Mouse (Mus musculus) midbrain, postnatal 0 days (tissue): ENCODE data around the gene 1810049J17Rik. TPM values are rescaled to one million over a fixed set of nuclear protein-coding genes. Genes with fewer than 3 reads are reported as not detected.

ENCODE experiments used
- ATAC-seq: fragments of 200-750 bp; cut with Nextera tagmentation; 2 replicates; pipeline ENCODE4 v1.8.0; 2017; ENCODE audit warnings: moderate number of reproducible peaks, mild to moderate bottlenecking, moderate TSS enrichment, moderate library complexity; ENCODE audit not compliant: low FRiP score
- DNase-seq: peaks from one replicate; pipeline ENCODE4 v3.0.0-alpha.2; 2015; ENCODE audit warnings: low spot score
- H3K27ac ChIP-seq: fragments of 300-500 bp; sonication (generic); 2 replicates; pipeline ENCODE4 v1.5.1; 2014; ENCODE audit warnings: low read depth, mild to moderate bottlenecking, low read length, mixed read lengths
- H3K27me3 ChIP-seq: fragments of 300-500 bp; sonication (generic); 2 replicates; pipeline ENCODE4 v1.6.1; 2014; ENCODE audit warnings: low read length, control low read depth, mixed read lengths; ENCODE audit not compliant: insufficient read depth
- H3K36me3 ChIP-seq: fragments of 300-500 bp; sonication (generic); 2 replicates; pipeline ENCODE4 v1.6.1; 2014; ENCODE audit warnings: low read length, control low read depth, mixed read lengths; ENCODE audit not compliant: insufficient read depth
- H3K4me1 ChIP-seq: fragments of 300-500 bp; sonication (generic); 2 replicates; pipeline ENCODE4 v1.6.1; 2014; ENCODE audit warnings: mild to moderate bottlenecking, control low read depth, antibody characterized with exemption, low read length, mixed read lengths; ENCODE audit not compliant: insufficient read depth
- H3K4me2 ChIP-seq: fragments of 300-500 bp; sonication (generic); 2 replicates; pipeline ENCODE4 v1.6.1; 2014; ENCODE audit warnings: low read depth, mild to moderate bottlenecking, low read length, mixed read lengths; ENCODE audit not compliant: poor library complexity, severe bottlenecking
- H3K4me3 ChIP-seq: fragments of 300-500 bp; sonication (generic); 2 replicates; pipeline ENCODE4 v1.5.1; 2014; ENCODE audit warnings: low read depth, mild to moderate bottlenecking, low read length, moderate library complexity
- H3K9ac ChIP-seq: fragments of 300-500 bp; sonication (generic); replicated peaks from 2 replicates; pipeline ENCODE4 v1.6.1; 2014; ENCODE audit warnings: mild to moderate bottlenecking, low read length, moderate library complexity, mixed read lengths; ENCODE audit not compliant: poor library complexity, severe bottlenecking
- H3K9me3 ChIP-seq: fragments of 300-500 bp; sonication (generic); 2 replicates; pipeline ENCODE4 v1.6.1; 2016; ENCODE audit warnings: low read length, control low read depth
- CTCF ChIP-seq: IDR thresholded peaks from 2 replicates; pipeline ENCODE4 v1.5.1; 2016; ENCODE audit warnings: antibody characterized with exemption, mild to moderate bottlenecking
- WGBS: fragments of 180-500 bp; shearing (Covaris S2); extraction: QIAGEN DNeasy Blood & Tissue Kit; methylation state at CpG from one replicate; pipeline ENCODE4 v1.1.7; 2014; 5-methylcytosine and 5-hydroxymethylcytosine counted together
- polyA plus RNA-seq: library from polyadenylated mRNA; unstranded; fragments of >200 nt; fragmentation: Nextera tagmentation; extraction: Ambion mirVana; gene quantifications from 2 replicates; pipeline ENCODE4 v1.2.1, GENCODE M21; 2015
- total RNA-seq: library from RNA; depleted of rRNA; stranded (reverse); fragments of >200 nt; gene quantifications from 2 replicates; pipeline ENCODE4 v1.2.3, GENCODE M21; 2014; rRNA removed

Gene 1810049J17Rik
- total RNA-seq (not detected in 2 replicates), polyA plus RNA-seq (0.96 and 1.9 TPM in 2 replicates)

DNA sequence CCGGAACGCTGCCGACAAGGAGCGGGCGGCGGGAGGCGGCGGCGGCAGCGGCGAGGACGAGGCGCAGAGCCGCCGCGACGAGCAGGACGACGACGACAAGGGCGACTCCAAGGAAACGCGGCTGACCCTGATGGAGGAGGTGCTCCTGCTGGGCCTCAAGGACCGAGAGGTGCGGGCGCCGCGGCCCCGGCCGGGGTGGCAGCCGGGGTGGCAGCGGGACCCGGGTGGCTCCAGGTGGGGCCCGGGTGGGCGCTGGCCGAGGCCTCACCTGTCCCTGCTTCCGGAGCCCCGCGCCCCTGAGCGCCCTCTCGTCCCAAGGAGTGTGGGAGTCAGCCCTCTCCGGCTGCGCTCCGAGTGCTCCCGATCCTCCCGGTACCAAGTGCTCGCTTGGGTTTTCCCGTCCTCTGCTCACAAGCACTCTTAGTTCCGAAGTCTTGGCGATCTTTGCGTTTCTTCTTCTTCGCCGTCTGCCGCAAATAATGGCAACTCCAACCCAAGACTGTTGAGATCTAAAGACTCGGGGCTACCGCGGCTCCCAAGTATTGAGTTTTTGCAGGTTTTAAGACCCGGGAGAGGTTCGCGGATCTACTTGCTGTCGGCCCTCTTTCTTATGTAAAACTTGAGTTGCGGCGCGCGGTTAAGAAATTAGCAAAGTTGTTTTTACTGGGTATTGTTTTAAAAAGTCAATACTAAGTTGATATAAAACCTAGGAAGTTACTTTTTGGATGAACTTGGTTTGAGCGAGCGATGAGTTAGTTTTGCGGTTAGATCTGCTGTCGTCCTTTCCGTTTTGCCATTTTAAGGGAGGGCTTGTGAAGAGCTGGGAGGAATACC, at the start of gene 1810049J17Rik:
1810049J17Rik (minus strand) TSS at position 112 of the 834 bp plus-strand sequence.
- Histone ChIP-seq H3K27me3 (0 out of 2 replicates have a peak, but pooled peaks cover 4% of the 10 kb centered on the region), H3K4me1 (peaks cover 11% of the 10 kb centered on the region), H3K4me3 (peak within 1 kb of the TSS; percentile 99), H3K36me3 (no peaks in the 10 kb centered on the region), H3K9ac (peak within 1 kb of the TSS; percentile 96), H3K4me2 (peak within 1 kb of the TSS; percentile 87), H3K27ac (peak within 1 kb of the TSS; percentile 94), H3K9me3 (no peaks in the 10 kb centered on the region)
- TF ChIP-seq CTCF = no peak
- DNase-seq = peak; percentile 42
- under 1% methylated on average over 65 of the region's 70 CpGs for WGBS
- ATAC-seq = peak; percentile 47

DNA sequence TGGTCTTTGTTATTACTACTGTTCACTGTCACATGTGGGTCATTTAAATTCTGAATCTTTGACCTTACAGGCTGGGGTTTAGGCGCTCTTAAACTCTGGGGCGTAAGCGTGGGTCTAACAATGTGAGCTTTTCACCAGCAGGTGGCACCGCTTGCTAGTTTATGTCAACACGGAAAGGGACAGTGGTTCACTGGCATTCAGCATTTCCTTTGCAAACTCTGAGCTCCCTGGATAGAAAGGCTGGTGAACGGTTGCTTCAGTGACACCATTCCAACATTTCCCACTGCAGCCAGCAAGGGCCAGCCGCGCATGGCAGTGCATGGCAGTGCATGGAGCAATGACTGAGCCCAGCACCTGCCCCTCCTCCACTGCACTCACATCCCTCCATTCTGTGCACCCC, 49.5 kb upstream of the 1810049J17Rik start:
- WGBS = 5% methylated on average over 8 of the region's 8 CpGs
- peaks cover 5% of the 10 kb centered on the region for H3K4me1 ChIP-seq
- H3K36me3 ChIP-seq = peaks cover 7% of the 10 kb centered on the region; the same call in 1 of the 2 replicates
- ATAC-seq (peak; percentile 55), DNase-seq (peak; percentile 91)
- no peak overlapping the region for H3K4me3 ChIP-seq
- peak; percentile 94 for TF ChIP-seq CTCF
- H3K27me3 ChIP-seq = no peaks in the 10 kb centered on the region
- H3K9ac ChIP-seq = no peak overlapping the region
- H3K9me3 ChIP-seq = no peaks in the 10 kb centered on the region
- H3K4me2 ChIP-seq = no peak overlapping the region
- H3K27ac ChIP-seq = no peak overlapping the region

DNA sequence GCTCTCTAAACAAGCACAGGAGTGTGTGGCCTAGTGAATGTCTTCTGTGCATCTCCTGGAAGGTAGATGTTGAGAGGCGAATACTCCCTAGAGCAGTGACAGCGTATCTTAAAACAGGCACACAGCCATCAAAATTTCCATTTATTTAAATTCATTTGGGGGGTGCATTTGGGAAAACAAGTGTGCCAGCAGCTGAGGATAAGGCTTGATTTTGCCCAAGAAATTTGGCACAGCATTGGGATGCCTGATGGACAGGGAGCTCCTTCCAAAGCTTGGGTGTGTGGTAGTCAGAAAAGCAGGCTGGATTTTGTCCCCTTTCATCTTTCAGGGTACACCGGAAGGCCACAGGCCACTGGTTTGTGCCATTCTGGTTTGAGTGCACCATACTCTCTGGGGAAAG, 48.4 kb upstream of the 1810049J17Rik start:
- TF ChIP-seq CTCF = no peak
- WGBS = 91% methylated on average over 3 of the region's 3 CpGs
- no peak for DNase-seq

DNA sequence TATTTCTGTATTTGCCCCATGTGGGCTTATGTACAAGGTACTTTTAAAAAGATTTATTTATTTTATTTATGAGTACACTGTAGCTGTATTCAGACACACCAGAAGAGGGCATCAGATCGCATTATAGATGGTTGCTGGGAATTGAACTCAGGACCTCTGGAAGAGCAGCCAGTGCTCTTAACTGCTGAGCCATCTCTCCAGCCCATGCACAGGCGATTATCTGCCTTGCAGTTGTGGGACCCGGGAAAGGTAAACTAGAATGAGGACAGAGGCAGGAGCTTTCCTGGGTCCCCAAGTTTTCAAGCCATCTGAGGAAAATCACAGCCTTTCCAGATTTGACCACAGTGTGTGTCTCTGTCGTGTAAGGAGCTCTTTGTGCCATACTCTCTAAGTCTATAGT, 47.2 kb upstream of the 1810049J17Rik start:
- Histone ChIP-seq H3K27ac (no peak overlapping the region), H3K4me3 (no peak overlapping the region), H3K9me3 (no peaks in the 10 kb centered on the region), H3K9ac (no peak overlapping the region), H3K4me2 (no peak overlapping the region), H3K27me3 (no peaks in the 10 kb centered on the region), H3K4me1 (peaks cover 5% of the 10 kb centered on the region; the same call in 1 of the 2 replicates), H3K36me3 (peaks cover 10% of the 10 kb centered on the region)
- DNase-seq (no peak), ATAC-seq (no peak)
- WGBS = 89% methylated on average over 4 of the region's 4 CpGs
- TF ChIP-seq CTCF = no peak; the same call in 1 of the 2 replicates

More for the DNA sequence above, 48.4 kb upstream of the 1810049J17Rik start:
- Histone ChIP-seq H3K4me1 (peaks cover 5% of the 10 kb centered on the region; the same call in 1 of the 2 replicates), H3K27me3 (no peaks in the 10 kb centered on the region), H3K4me2 (no peak overlapping the region), H3K4me3 (no peak overlapping the region), H3K9ac (no peak overlapping the region), H3K36me3 (peaks cover 7% of the 10 kb centered on the region; the same call in 1 of the 2 replicates), H3K9me3 (no peaks in the 10 kb centered on the region), H3K27ac (no peak overlapping the region)
- ATAC-seq = no peak

DNA sequence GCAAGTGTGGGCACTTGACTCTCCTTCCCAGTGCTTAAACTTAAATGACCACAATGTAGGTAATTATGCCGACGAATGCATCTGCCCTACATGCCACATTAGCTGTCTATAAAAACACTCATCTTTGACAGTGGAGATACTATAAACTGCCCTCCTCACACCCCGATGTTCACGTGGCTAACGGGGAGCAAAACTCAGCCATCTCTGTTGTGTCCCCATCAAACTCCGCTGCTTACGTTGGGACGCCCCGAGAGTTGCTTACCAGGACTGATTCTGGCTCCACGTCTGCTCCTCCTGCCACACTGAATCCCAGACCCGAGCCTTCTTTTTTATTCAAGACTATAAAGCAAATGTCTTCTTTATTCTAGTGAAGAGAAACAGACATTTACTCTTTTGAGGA, 46.7 kb upstream of the 1810049J17Rik start:
- 67% methylated on average over 11 of the region's 11 CpGs for WGBS
- ATAC-seq (no peak), DNase-seq (no peak)
- Histone ChIP-seq H3K4me3 (no peak overlapping the region), H3K4me1 (peaks cover 5% of the 10 kb centered on the region; the same call in 1 of the 2 replicates), H3K4me2 (no peak overlapping the region), H3K9me3 (no peaks in the 10 kb centered on the region), H3K27ac (no peak overlapping the region), H3K27me3 (no peaks in the 10 kb centered on the region), H3K36me3 (peaks cover 10% of the 10 kb centered on the region), H3K9ac (no peak overlapping the region)
- TF ChIP-seq CTCF = no peak
